Mouse (Mus musculus): ENCODE data around the gene Klf16. TPM values are rescaled to one million over a fixed set of nuclear protein-coding genes. Genes with fewer than 3 reads are reported as not detected.

The Klf16 gene
- polyA plus RNA-seq, 1 experiment, result 16.0 TPM

Other genes with a start within 250 kb of the Klf16 start
- 2.1 TPM for gene Pcsk4, start 247.8 kb downstream of the Klf16 start, polyA plus RNA-seq (2012; fragmentation: generic; extraction: Trizol)
- 25.7 TPM for gene Reep6, start 247.4 kb downstream of the Klf16 start, polyA plus RNA-seq (2012; fragmentation: generic; extraction: Trizol)
- gene Adamtsl5, start 228.9 kb downstream of the Klf16 start, polyA plus RNA-seq (2012; fragmentation: generic; extraction: Trizol), result 57.8 TPM
- gene Plk5, start 220.9 kb downstream of the Klf16 start, polyA plus RNA-seq (2012; fragmentation: generic; extraction: Trizol), result 0.05 TPM
- gene Mex3d, start 189.7 kb downstream of the Klf16 start, polyA plus RNA-seq (2012; fragmentation: generic; extraction: Trizol), result 29.6 TPM
- gene Mbd3, start 177.8 kb downstream of the Klf16 start, polyA plus RNA-seq (2012; fragmentation: generic; extraction: Trizol), result 190 TPM
- 1,247 TPM for gene Uqcr11, start 170.5 kb downstream of the Klf16 start, polyA plus RNA-seq (2012; fragmentation: generic; extraction: Trizol)
- 67.5 TPM for gene Tcf3, start 143.7 kb downstream of the Klf16 start, polyA plus RNA-seq (2012; fragmentation: generic; extraction: Trizol)
- gene Onecut3, start 82.5 kb downstream of the Klf16 start, polyA plus RNA-seq (2012; fragmentation: generic; extraction: Trizol), result not detected
- gene Atp8b3, start 38.2 kb downstream of the Klf16 start, polyA plus RNA-seq (2012; fragmentation: generic; extraction: Trizol), result 0.08 TPM
- 18.8 TPM for gene Rexo1, start 15.8 kb downstream of the Klf16 start, polyA plus RNA-seq (2012; fragmentation: generic; extraction: Trizol)
- 111 TPM for gene Abhd17a, start 13.0 kb upstream of the Klf16 start, polyA plus RNA-seq (2012; fragmentation: generic; extraction: Trizol)
- gene Scamp4, start 25.6 kb upstream of the Klf16 start, polyA plus RNA-seq (2012; fragmentation: generic; extraction: Trizol), result 141 TPM
- 5.7 TPM for gene Adat3, start 25.6 kb upstream of the Klf16 start, polyA plus RNA-seq (2012; fragmentation: generic; extraction: Trizol)
- gene Gm49322, start 28.7 kb upstream of the Klf16 start, polyA plus RNA-seq (2012; fragmentation: generic; extraction: Trizol), result 1.0 TPM
- 178 TPM for gene Csnk1g2, start 45.5 kb upstream of the Klf16 start, polyA plus RNA-seq (2012; fragmentation: generic; extraction: Trizol)
- gene Btbd2, start 79.8 kb upstream of the Klf16 start, polyA plus RNA-seq (2012; fragmentation: generic; extraction: Trizol), result 55.9 TPM
- gene Mknk2, start 100.8 kb upstream of the Klf16 start, polyA plus RNA-seq (2012; fragmentation: generic; extraction: Trizol), result 119 TPM
- gene Mob3a, start 124.7 kb upstream of the Klf16 start, polyA plus RNA-seq (2012; fragmentation: generic; extraction: Trizol), result 25.1 TPM
- gene Izumo4, start 124.9 kb upstream of the Klf16 start, polyA plus RNA-seq (2012; fragmentation: generic; extraction: Trizol), result 1.9 TPM
- gene Ap3d1, start 164.9 kb upstream of the Klf16 start, polyA plus RNA-seq (2012; fragmentation: generic; extraction: Trizol), result 68.0 TPM
- gene Dot1l, start 177.9 kb upstream of the Klf16 start, polyA plus RNA-seq (2012; fragmentation: generic; extraction: Trizol), result 20.6 TPM
- gene Sf3a2, start 220.9 kb upstream of the Klf16 start, polyA plus RNA-seq (2012; fragmentation: generic; extraction: Trizol), result 93.1 TPM
- gene Plekhj1, start 221.3 kb upstream of the Klf16 start, polyA plus RNA-seq (2012; fragmentation: generic; extraction: Trizol), result 69.6 TPM
- 0.76 TPM for gene Amh, start 227.9 kb upstream of the Klf16 start, polyA plus RNA-seq (2012; fragmentation: generic; extraction: Trizol)
- 343 TPM for gene Jsrp1, start 236.2 kb upstream of the Klf16 start, polyA plus RNA-seq (2012; fragmentation: generic; extraction: Trizol)
- gene Oaz1, start 249.3 kb upstream of the Klf16 start, polyA plus RNA-seq (2012; fragmentation: generic; extraction: Trizol), result 1,349 TPM

All from myocyte (in vitro differentiated cells).